Mouse (Mus musculus) T-cell, adult 2 months (primary cell): ENCODE results near the gene Tmem37.

Experiments
- DNase-seq: peaks from one replicate; pipeline ENCODE4 v3.0.0; 2022; ENCODE audit warnings: low spot score

Gene Tmem37

GRCm38 (mm10) chr1:120018900-120019299 lies 55.0 kb downstream of the Tmem37 start:
- DNase-seq: no peak
